Mouse (Mus musculus) heart, adult 2 months (tissue): ENCODE results near the gene Cenpf.

ENCODE experiments used
- CTCF ChIP-seq: fragments of 200-600 bp; IDR thresholded peaks from 2 replicates; pipeline ENCODE4 v1.8.1; 2022; ENCODE audit warnings: antibody characterized with exemption, mild to moderate bottlenecking, moderate library complexity
- EP300 ChIP-seq: fragments of 200-500 bp; IDR thresholded peaks from 2 replicates; pipeline ENCODE4 v1.6.1; 2011; ENCODE audit warnings: low read depth, low read length, control low read depth; ENCODE audit not compliant: insufficient read depth
- POLR2A ChIP-seq: fragments of 200-500 bp; IDR thresholded peaks from 2 replicates; pipeline ENCODE4 v1.6.1; 2011; ENCODE audit warnings: mild to moderate bottlenecking, low read depth, low read length, control low read depth; ENCODE audit not compliant: insufficient read depth

DNA sequence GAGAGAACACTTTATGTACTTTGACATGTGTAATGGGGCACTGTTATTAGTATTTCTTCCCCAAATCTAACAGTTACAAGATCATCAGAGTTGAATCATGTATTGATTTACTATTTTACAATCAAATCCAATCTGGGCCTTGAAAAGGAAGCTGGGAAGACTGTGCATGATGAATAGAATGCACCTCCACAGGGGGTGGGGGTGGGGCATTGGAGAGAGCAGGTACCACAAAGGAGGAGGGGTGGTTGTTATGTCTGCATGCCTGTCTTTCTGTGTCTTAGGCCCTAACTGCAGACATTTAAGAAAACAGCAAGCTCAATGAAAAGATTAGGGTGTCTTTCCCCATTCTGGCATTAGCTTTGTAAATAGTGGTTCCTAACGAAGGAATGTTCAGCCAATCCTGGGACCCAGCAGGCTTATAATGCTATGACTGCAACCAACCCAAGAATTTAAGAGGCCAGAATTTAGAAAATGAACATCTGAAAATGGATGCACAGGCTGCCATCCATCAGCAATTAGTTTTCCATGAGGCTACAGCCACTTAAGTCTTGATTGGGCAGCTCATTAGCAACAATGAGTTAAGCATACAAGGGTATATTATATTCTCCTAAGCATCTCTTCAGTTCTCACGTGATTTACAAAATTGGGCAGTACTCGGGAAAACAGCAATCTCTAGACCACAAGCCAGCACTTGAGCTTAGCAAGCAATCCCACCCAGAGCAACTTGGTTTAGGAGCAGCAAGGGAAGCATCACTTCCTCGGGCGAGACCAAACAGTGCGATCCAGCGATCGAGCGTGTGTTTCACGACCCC, 23.6 kb downstream of the Cenpf start:
- no peak for TF ChIP-seq CTCF
- no peak for TF ChIP-seq POLR2A
- no peak for TF ChIP-seq EP300
